Mouse (Mus musculus) kidney, adult 2 months (tissue): ENCODE results near the gene Haus2.

Experiments used
- CTCF ChIP-seq: fragments of 200-500 bp; conservative IDR thresholded peaks from 2 replicates; pipeline ENCODE4 v1.5.1; 2011; ENCODE audit warnings: low read depth, mild to moderate bottlenecking, control low read depth, low read length, moderate library complexity, mixed read lengths; ENCODE audit not compliant: insufficient read depth, insufficient read length
- POLR2A ChIP-seq: fragments of 200-500 bp; IDR thresholded peaks from one replicate; pipeline ENCODE4 v1.6.1; 2011; ENCODE audit warnings: low read depth, low read length, control low read depth

GRCm38 (mm10) chr2:120659318-120659717 is 50.1 kb downstream of the Haus2 start:
- TF ChIP-seq CTCF, result no peak
- TF ChIP-seq POLR2A, result no peak
